Mouse (Mus musculus) megakaryocyte progenitor cell, adult 5-6 weeks (primary cell): Measurements from ENCODE around the gene Aifm2. TPM values are rescaled to one million over a fixed set of nuclear protein-coding genes. Genes with fewer than 3 reads are reported as not detected.
A peak's percentile ranks its signal among the peaks of the same experiment; 100 is the strongest.

Experiments
- ATAC-seq: replicated peaks from 2 replicates; pipeline ENCODE4 v1.8.0; 2016; ENCODE audit warnings: mild to moderate bottlenecking, moderate TSS enrichment, inconsistent platforms; ENCODE audit not compliant: poor library complexity
- total RNA-seq, 2 experiments: library from RNA; stranded (forward) in 1 of 2; stranded (reverse) in 1 of 2; fragments of 157-497, 149-512 nt in 1 of 2; fragments of 200-1000 nt in 1 of 2; gene quantifications; 2 replicates each; pipeline versions ENCODE4 v1.2.3 to v1.2.4; 2015 to 2017

Gene Aifm2
- total RNA-seq, 2 experiments from 2014 or later: 1.3 to 4.4 TPM

- no peak for ATAC-seq
Measured at GRCm38 (mm10) chr10:61759869-61760268, 44.8 kb downstream of the Aifm2 start.

GRCm38 (mm10) chr10:61764689-61765088, 49.6 kb downstream of the Aifm2 start:
- ATAC-seq: no peak

- ATAC-seq: no peak
Measured at GRCm38 (mm10) chr10:61765558-61765957, 50.5 kb downstream of the Aifm2 start.

- ATAC-seq: no peak
Measured at GRCm38 (mm10) chr10:61766806-61767205, 51.7 kb downstream of the Aifm2 start.

GRCm38 (mm10) chr10:61781461-61782128, 66.5 kb downstream of the Aifm2 start:
- no peak for ATAC-seq

GRCm38 (mm10) chr10:61782799-61783611, 67.9 kb downstream of the Aifm2 start:
- ATAC-seq: 0 out of 2 replicates have a peak, but pooled peaks have one; percentile 20

- ATAC-seq: 0 out of 2 replicates have a peak, but pooled peaks have one; percentile 14
Measured at GRCm38 (mm10) chr10:61783621-61784251, 68.7 kb downstream of the Aifm2 start, which contains the start of gene H2afy2. H2afy2 (minus strand) TSS chr10:61784147.

- ATAC-seq: no peak
Measured at GRCm38 (mm10) chr10:61784414-61784813, 69.4 kb downstream of the Aifm2 start.

GRCm38 (mm10) chr10:61787541-61788313, 72.7 kb downstream of the Aifm2 start:
- no peak for ATAC-seq

GRCm38 (mm10) chr10:61788499-61788898, 73.4 kb downstream of the Aifm2 start:
- no peak for ATAC-seq

Other genes with a start within 250 kb of the Aifm2 start
- 5.6 and 6.1 TPM in 2 replicates for gene Lrrc20, start 239.5 kb upstream of the Aifm2 start, total RNA-seq (2015)
- 6.0 and 7.4 TPM in 2 replicates for gene Lrrc20, start 239.5 kb upstream of the Aifm2 start, total RNA-seq (2017)
- 0.10 TPM in 2 replicates for gene Npffr1, start 119.8 kb upstream of the Aifm2 start, total RNA-seq (2015)
- gene Npffr1, start 119.8 kb upstream of the Aifm2 start, total RNA-seq (2017): not detected in 2 replicates
- gene Ppa1, start 66.7 kb upstream of the Aifm2 start, total RNA-seq (2015): 94.9 and 95.4 TPM in 2 replicates
- 139 and 176 TPM in 2 replicates for gene Ppa1, start 66.7 kb upstream of the Aifm2 start, total RNA-seq (2017)
- 81.2 and 88.9 TPM in 2 replicates for gene Sar1a, start 35.0 kb upstream of the Aifm2 start, total RNA-seq (2015)
- gene Sar1a, start 35.0 kb upstream of the Aifm2 start, total RNA-seq (2017): 98.0 and 113 TPM in 2 replicates
- gene Tysnd1, start 19.7 kb upstream of the Aifm2 start, total RNA-seq (2015): 19.0 and 19.7 TPM in 2 replicates
- gene Tysnd1, start 19.7 kb upstream of the Aifm2 start, total RNA-seq (2017): 19.9 and 22.7 TPM in 2 replicates
- 2.0 and 2.2 TPM in 2 replicates for gene H2afy2, start 68.9 kb downstream of the Aifm2 start, total RNA-seq (2015)
- gene H2afy2, start 68.9 kb downstream of the Aifm2 start, total RNA-seq (2017): 2.2 and 2.9 TPM in 2 replicates